Mouse (Mus musculus): Measurements from ENCODE around the gene Tceal1.

The Tceal1 gene

GRCm38 (mm10) chrX:136742661-136743103 lies 34.9 kb downstream of the Tceal1 start:
- ChIA-PET POLR2A (interaction anchor here in 2 of 4 experiments (0.7 to 1.8 kb wide), 5 partner anchors 18 to 86 kb away, joined by 3 to 8 read pairs (median 5); partner anchors contain the start of gene Glra4 (in 1 of the 2)), CTCF (interaction anchor here in 2 of 4 experiments (0.6 to 2.8 kb wide), 2 partner anchors 71 to 399 kb away, joined by 3 to 9 read pairs; no protein-coding TSS in a partner anchor)

DNA sequence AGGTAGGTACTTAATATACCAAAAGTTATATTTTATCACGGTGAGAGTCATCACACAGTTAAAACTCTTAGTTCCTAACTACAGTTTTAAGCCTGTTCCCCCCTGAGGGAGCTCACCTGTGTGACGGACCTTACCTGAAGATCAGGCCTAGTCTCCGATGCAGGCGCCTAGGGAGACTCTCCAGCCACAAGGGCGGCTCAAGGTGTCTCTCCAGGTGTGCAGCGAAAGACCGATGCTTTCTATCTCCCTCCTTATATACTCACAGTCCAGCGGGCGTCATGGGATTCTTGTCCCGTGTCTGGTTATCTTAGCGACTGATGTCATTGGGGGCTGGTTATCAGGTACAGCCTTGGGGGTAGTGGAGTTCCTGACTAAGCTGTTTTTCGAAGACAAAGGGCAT lies 35.7 kb downstream of the Tceal1 start, which contains the start of gene Morf4l2:
TSS of gene Morf4l2 (minus strand) at position 232 of the 400 bp plus-strand sequence.
- CTCF ChIA-PET, result interaction anchor here in 3 of 4 experiments (0.6 to 2.8 kb wide), 5 partner anchors 17 to 616 kb away, joined by 3 to 13 read pairs (median 5); no protein-coding TSS in a partner anchor
- POLR2A ChIA-PET, result interaction anchor here in 3 of 4 experiments (0.6 to 2.0 kb wide), 12 partner anchors 17 to 571 kb away, joined by 3 to 8 read pairs (median 4); partner anchors contain the start of genes Glra4 (in 1 of the 3) and Tceal8 (in 1 of the 3)

DNA sequence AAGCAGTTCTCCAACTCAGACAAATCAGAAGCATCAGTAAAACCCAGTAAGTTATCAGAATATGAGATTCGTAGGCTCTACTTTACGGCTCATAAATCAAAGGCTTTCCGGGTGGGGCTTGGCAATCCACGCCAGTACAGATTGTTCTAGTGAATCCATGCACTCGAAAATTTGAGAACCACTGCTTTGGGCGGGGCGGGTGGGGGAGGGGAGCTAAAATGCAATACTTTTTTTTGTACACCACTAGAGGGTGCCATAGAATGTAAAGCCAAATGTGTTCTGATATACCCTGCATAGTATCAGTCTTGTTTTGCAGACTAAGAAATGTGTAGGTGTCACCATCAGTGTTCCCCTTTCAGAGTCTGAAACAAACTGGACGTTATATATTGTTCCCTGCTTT lies 36.9 kb downstream of the Tceal1 start:
- ChIA-PET CTCF (interaction anchor here in 1 of 4 experiments (0.7 to 2.8 kb wide), 3 partner anchors 17 to 397 kb away, joined by 3 to 12 read pairs (median 9); no protein-coding TSS in a partner anchor), POLR2A (interaction anchor here in 2 of 4 experiments (0.8 to 2.0 kb wide), 7 partner anchors 9 to 269 kb away, joined by 3 to 8 read pairs (median 5); partner anchors contain the start of gene Glra4 (in 1 of the 2))

GRCm38 (mm10) chrX:136749329-136749728 lies 41.5 kb downstream of the Tceal1 start:
- POLR2A ChIA-PET, result no interaction called here
- CTCF ChIA-PET, result interaction anchor here in 1 of 4 experiments (2.7 kb wide), 1 partner anchor 12 kb away, joined by 11 read pairs; no protein-coding TSS in a partner anchor

DNA sequence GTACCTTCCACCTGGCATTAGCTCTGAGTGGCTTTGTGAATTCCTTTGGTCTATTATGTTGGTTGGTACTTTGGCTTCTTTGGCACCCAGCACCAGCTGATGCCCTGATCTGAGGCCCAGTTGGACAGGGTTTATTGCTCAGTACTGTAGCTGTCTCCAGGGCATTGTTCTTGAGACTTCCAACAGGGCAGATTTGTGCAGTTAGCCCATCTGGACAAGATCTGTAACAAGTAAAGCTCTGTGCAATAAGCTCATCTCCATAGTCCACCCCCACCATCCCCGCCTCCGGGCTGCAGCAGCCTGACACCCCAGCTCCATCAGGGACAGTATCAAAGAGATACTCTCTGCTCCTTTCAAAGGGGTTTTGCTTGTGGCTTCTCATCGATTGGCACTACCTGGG lies 47.7 kb downstream of the Tceal1 start:
- CTCF ChIA-PET, result no interaction called here
- POLR2A ChIA-PET, result no interaction called here

All from embryonic stem cell, embryonic (primary cell).